Mouse (Mus musculus): ENCODE measurements around the gene Kif26b.

The Kif26b gene

DNA sequence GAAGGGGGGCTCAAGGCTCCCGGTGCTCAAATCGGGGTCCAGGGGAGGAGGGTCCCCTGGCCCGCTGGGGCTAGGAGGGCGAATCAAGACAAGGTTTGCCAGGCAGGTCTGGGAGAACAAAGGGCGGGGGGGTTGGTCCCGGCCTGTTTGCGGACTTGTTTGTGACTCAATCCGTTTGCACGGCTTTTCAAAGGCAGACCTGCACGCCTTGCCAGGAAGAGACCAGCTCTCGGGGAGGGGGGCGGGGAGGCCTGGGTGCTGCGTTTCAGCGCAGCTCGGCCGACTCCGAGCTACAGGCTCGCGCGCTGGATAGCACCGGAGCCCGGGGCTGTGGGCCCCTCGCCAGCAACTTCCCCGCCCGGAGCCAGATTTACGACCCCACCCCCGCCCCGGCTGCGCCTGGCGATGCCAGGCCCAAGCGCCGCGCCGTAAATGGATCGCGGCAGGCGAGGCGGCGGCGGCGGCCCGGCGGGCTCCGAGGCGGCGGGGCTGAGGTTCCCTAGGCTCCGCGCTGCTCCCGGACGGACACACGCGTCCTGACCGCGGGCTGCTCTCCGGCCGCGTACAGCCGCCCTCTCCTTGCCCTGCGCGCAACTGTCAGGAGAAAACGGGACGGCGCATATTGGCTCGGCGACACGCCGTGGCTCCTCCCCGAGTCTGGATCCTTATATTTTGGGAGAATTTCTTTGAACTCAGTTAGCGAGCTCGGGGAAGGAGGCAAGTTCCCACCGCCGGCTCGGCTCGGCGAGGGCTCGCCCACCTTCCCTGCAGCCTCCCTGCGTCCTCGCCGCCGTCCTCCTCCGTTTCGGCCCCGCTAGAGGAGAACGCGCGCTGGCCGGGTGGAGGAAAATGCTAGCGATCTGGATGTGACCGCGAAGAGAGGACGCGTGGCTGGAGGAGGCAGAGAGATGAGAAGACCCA, at the start of gene Kif26b:
Gene Kif26b (plus strand): TSS at position 695 of the 921 bp plus-strand sequence.
- peak; percentile 79 to 80 for DNase-seq

DNA sequence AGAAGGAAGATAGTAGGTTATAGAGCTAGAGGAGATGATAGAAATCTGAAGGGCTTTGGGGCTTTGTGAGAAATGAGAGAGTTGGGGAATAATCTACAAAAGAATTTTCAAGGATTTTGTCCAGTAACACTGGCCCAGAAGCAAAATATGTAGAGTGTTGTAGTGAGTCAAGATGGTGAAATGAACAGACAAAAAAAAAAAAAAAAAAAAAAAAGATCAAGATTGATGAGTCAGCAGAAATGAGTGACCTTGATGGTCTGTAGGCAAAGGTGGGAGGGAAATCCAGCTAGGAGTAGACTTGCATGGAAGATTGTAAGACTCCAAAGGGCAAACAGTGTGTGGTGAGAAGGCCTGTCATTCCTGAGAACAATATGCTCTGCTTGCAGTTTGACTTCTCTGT, 45.1 kb upstream of the Kif26b start:
- no peak for DNase-seq

- DNase-seq, result peak; percentile 25 to 47
Observed at GRCm38 (mm10) chr1:178485138-178485867, 43.6 kb upstream of the Kif26b start.

DNA sequence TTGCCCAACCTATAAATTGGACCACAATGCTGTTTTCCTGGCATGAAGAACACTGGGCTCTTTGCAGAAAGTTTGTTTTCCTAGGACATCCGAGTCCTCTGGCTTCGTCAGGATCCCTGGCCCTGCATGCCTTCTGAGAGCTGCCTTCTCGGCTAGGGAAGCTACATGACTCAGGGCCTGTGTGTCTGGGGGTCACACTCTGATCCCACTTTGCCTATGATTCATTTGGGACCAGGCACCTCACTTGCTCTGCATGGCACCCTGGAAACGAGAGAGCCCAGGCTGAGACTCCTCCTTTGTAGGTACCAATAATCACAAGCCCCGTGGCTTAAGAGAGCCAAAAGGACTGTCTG, 43.1 kb upstream of the Kif26b start:
- DNase-seq, result no peak

GRCm38 (mm10) chr1:178486828-178487227, 42.1 kb upstream of the Kif26b start:
- no peak for DNase-seq

- peak; percentile 28 to 38 for DNase-seq
Observed at GRCm38 (mm10) chr1:178489127-178489526, 39.8 kb upstream of the Kif26b start.

DNA sequence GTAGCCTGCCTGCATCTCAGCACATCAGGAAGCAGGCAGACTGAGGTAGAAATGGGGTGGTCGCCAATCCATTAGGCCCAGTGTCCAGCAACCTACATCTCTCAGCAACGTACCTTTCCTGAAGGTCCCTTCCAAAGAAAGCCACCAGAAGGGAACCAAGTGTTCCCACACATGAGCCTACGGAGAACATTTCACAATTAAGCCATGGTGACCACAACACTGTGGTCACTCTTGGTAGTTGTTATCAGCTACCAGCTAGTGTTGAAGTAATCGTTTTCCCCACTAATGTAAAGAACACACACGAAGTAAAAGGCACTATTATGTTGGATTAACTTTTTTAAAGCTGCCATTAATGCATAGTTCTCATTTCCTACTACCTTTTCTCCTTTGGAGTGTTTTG, 37.2 kb upstream of the Kif26b start:
- no peak for DNase-seq

DNA sequence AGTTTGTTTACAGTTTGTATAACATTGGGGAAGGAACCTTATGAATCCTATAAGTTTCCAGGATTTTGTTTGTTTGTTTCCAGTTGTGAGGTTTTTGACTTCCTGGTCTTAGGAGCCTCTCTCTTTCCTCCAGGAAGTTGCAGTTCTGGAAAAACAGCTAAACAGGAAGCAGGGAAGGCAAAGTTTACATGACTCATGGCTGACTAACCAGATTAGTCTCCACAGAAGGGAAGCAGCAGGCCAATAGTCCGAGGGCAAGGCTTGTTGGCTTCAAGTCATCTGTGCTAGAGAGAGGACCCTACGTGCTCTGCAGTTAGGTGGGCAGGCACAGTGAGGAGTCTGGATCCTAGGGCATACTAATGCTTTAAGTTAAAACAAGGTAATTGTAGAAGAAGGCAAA, 36.4 kb upstream of the Kif26b start:
- DNase-seq, result no peak

GRCm38 (mm10) chr1:178496186-178496585, 32.7 kb upstream of the Kif26b start:
- no peak for DNase-seq

- peak; percentile 37 to 52 for DNase-seq
Observed at GRCm38 (mm10) chr1:178496841-178497240, 32.1 kb upstream of the Kif26b start.

GRCm38 (mm10) chr1:178506938-178507337, 22.0 kb upstream of the Kif26b start:
- no peak for DNase-seq

DNA sequence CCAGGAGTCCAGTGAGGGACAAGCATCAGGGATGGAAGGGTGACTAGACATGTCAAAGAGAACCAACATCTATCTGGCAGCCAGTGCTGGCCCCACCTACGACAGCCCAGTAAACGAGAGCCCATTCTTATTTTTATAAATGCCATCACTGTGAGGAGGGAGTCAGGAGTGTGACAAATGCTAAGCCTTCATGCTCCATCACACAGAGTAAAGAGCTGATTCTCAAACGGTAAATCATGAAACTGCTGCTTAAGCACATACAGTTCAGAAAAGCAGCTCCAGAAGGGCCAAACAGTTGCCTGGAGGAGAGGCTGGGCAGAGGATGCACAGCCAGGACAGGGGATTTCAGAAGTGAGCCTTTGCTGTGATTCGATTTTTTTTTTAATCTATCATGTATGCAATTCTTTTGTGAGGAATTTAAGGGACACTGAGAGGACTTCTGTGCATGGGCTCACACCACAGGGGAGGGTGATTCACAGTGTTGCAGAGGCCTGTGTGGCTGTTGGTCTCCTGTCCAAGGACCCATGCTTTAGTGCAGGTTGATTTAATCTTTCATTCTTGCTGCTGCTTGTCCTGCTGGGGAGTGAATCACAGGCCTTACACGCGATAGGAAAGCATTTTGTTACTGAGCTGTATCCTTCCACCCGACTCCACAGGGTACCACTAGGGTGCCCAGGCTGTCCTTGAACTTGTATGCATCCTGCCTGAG, 16.4 kb upstream of the Kif26b start:
- DNase-seq, result no peak

GRCm38 (mm10) chr1:178513954-178514353, 15.0 kb upstream of the Kif26b start:
- DNase-seq, result no peak

DNA sequence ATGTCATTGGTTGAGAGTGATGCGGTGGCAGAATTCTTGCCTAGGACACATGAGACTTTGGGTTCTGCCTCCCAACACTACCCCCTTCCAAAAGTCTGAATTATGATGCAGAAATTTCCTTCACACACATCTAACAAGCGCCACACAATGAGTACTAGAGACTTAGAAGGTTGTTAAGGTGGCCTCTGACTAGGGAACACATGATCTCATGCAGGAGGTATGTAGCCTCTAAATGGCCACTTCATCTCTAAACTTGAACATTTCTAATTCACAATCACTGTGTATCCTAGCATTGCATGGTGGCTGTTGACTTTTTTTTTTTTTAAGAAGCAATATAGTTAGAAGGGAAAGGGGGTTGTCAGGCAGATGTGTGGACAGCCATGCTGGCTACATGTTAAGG, 13.1 kb upstream of the Kif26b start:
- DNase-seq, result no peak

DNA sequence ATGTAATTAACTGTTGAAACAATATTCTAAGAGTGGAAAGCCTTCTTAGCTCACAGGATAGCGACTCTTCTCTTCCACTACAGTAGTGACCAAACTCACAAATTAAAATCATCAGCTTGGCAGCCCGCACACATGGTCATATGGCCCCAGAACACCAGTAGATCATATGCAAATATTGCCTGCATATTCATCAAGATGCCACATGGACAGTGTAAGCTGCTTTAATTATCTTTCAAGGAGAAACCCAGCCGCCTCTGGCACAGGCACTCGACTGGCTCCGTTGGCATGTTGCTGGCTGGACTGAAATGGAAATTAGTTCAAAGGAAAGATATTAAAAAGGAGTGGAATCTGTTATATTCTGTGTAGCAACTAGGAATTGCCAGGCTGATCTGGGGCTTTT, 6.5 kb upstream of the Kif26b start:
- peak; percentile 43 to 47 for DNase-seq

DNA sequence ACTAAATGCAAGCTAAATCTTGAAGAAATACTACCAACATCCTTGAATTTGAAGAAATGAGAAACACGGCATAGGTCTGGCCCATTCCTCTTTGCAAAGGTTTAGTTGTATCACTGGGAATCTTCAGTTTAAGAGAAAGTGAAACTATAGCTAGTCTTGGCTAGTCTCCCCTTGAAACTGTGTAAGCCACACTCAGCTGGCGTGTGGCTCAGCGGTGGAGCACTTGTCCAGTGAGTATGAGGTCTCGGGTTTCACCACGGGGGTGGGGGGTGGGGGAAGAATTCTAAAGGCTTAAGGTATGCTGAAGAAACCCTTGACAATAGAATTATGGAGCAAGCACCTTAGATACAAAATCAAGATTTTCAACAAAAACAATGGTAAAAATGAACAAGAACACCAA, 5.8 kb upstream of the Kif26b start:
- no peak for DNase-seq

DNA sequence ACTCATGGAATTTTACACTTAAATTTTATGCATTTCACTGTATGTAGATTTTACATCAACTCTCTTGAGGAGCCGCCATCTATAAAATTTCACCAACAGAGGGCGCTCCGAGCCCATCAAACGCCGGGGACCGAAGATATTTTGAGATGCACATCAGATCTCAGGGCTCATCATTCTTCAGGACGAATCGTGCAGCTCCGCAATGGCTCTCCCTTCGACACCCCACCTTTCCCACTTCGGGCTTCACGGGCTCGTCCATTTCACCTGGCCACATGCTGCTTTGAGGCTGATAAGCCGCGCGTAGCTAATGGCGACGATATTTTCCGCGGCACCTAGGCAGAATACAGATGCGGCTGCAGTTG, 1.8 kb upstream of the Kif26b start:
- DNase-seq, result peak; percentile 91 to 92

- DNase-seq, result peak; percentile 47 to 58
Observed at GRCm38 (mm10) chr1:178527547-178528361, 1.2 kb upstream of the Kif26b start.

GRCm38 (mm10) chr1:178529512-178530300, 781 bp downstream of the Kif26b start:
- DNase-seq, result peak; percentile 48 to 60

DNA sequence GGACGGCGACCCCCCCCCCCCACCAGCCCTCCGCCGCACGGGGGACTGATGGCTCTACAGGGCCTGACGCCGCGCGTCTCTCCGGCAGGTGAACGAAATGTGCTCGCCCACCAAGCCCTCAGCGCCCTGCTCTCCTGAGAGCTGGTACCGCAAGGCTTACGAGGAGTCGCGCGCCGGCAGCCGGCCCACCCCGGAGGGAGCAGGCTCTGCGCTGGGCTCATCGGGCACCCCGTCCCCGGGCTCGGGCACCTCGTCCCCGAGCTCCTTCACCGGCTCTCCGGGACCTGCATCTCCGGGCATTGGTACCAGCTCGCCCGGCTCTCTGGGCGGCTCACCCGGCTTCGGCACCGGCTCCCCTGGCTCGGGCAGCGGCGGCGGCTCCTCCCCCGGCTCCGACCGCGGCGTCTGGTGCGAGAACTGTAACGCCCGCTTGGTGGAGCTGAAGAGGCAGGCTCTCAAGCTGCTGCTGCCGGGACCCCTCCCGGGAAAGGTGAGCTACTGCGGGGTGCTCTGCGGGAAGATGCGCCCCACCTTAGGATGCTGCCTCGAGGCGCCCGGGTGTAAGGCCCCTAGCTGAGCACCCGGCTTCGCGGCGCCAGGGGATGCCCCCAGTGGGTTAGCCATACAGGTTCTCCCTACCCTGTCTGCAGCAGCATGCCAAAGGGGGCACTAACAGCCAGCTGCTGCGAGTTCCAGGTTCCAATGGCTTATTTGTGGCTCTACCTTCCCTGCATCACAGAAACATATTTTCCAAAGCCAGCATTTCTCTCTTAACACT, 1.6 kb downstream of the Kif26b start:
- DNase-seq, result peak; percentile 92 to 95

DNA sequence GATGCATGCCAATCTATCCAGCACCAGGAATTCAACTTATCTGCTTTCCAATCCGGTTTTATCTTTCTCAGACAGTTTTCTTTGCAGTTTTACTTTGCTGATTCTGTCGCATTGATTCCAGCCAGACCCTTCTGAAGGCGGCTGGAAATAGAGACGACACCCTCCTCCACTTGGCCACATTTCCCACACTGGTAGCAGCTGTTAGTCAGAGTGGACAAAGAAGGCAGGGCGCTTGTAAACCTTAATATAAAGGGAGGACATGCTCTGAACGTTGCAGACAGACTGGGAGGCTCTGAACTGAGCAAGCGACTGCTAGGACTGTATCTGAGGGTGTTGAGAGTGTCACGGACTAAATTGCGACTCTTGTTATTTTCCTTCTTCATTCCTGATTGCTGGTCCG, 11.3 kb downstream of the Kif26b start:
- no peak for DNase-seq

All from cerebellum, postnatal 14 days (tissue).